Mouse (Mus musculus) retina, postnatal 7 days (tissue): ENCODE measurements around the gene Hp.

Experiments used
- DNase-seq: peaks from one replicate; pipeline ENCODE4 v3.0.0-alpha.2; 2012; ENCODE audit warnings: low read depth, low spot score

Hp gene

DNA sequence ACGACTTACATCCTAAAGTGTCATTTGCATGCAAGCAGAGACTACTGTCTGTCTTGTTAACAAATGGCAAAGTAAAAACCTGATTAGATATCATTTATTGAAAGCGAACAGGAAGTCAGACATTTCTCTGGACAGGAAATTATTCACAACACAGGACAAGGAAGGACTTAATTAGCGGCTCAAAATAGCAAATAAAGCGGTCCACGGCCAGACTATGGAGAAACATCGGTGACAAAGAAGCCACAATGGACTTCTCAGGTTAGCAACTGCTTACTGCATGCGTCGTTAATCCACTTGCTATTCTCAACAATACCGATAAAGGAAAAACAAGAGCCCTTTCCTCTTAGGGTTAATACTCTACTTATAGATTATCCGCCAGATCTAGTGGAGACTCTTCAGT lies 14.2 kb downstream of the Hp start:
- no peak for DNase-seq

DNA sequence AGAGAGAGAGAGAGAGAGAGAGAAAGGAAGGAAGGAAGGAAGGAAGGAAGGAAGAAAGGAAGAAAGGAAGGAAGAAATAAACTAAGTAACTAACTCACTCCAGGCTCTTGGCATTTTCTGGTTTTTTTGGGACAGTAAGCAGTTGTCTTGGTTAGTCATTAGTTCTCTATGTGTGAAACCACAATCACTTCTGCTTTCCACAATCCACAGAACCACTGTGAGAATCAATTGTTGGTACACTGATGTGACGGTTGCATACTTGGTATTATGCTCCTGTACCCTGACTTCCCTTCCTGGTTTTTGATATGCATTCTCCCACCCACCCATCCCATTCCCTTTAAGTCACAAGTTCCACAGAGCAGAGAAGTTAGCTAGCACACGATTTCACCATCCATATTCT lies 15.1 kb downstream of the Hp start:
- DNase-seq = no peak

DNA sequence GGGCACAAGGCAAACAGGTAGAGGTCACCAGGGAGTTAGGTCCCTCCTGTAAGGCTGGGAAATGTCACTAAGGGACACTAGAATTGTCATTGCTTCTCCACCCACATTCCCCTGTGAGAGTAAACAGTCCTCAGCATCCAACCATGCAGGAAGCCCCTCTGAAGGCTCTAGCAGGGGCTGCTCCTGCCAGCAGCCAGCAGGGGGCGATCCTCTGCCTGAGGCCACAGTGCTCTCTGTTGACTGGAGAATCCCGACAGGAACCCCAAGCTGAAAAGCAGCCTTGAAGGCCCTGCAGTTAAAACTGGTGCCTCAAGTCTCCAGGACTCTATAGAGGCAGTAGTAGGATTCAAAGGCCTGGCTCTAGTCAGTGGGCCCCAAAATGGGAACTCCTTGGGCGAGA lies 27.3 kb downstream of the Hp start:
- no peak for DNase-seq

DNA sequence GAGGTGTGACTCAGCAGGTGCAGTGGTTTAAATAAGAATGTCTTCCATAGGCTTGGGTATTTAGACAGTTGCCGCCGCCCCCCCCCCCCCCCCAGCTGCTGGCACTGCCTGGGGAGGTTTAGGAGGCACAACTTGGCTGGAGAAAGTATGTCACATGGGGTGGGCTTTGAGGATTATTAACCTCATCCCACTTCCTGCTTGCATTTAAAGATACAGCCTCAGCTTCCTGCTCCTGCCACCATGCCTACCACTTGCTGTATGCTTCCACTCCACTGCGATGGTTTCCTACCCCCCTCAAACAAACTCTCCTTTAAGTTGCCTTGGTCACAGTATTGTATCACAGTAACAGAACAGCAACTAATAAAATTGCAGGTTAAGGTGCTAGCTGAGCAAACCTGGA lies 34.9 kb downstream of the Hp start:
- DNase-seq = no peak

DNA sequence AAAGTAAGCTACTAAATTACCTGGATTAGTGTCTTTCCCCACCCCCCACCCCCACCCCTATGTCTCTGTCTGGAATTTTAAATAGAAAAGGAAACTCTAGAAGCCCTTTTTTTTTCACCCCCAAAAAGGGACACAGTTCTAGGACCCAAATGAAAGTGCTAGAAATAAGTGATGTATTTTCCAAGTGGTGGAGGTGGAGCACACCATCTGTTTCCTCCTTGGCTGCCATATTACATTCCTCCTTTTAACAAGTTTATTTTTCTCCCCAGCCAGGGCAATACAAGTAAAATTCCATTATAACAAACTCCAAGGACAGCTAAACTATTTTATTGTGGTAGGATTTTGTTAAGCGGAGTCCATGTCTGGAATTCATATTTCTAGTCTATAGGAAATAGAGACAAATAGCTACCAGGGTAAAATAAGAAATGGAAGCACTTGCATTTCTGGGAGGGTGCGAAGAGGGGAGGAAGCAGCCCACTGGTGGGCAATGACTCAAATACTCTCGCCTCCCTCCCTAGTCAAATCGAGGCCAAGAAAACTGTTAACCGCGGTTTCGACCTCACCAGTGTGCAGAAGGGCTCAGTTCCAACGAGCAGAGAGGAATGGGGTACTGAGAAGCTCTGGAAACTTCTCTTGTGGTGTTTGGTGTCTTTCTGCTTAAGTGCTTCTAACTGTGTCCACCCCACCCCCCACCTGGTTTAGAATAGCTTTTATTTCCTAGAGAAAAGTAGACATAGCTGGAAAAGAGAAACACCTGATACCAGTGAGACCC lies 36.0 kb downstream of the Hp start:
- DNase-seq = no peak

DNA sequence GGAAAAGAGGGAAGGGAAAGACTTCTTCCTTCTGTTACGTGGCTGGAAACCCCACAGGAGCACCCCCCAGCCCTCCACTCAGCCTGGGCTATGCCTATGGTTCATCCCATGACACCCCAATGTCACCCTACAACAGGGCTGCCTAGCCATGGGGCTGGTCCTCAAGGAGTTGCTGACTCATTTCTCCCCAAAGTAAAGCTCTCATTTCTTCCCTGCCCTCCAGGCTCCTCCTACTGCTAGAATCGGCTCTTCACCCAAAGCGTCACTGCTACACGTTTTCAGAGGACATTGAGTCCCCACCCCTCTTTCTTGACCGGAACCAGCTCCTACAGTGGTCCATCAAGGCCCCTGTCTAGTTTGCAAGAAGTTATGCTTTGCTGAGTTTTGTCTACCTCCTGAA lies 36.8 kb downstream of the Hp start:
- DNase-seq = no peak

DNA sequence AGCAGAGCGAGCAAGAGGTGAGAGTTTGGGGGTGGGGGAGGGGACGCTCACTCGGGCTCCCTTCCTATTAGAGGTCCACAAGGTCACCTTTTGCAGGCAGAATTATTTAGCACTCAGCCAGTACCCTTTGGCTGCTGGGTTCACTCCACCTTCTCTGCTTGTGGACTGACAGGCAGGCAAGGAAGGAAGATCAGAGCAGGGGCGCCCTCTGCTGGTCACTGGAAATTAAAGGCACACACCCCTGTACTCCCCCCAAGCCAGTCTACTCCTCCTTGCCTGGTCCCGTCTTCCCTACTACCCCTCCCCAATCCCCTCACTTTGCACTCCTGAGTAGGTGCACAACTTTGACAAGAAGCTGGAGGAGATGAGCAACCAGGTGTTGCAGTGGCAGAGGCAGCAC lies 42.3 kb downstream of the Hp start:
- peak; percentile 63 for DNase-seq

DNA sequence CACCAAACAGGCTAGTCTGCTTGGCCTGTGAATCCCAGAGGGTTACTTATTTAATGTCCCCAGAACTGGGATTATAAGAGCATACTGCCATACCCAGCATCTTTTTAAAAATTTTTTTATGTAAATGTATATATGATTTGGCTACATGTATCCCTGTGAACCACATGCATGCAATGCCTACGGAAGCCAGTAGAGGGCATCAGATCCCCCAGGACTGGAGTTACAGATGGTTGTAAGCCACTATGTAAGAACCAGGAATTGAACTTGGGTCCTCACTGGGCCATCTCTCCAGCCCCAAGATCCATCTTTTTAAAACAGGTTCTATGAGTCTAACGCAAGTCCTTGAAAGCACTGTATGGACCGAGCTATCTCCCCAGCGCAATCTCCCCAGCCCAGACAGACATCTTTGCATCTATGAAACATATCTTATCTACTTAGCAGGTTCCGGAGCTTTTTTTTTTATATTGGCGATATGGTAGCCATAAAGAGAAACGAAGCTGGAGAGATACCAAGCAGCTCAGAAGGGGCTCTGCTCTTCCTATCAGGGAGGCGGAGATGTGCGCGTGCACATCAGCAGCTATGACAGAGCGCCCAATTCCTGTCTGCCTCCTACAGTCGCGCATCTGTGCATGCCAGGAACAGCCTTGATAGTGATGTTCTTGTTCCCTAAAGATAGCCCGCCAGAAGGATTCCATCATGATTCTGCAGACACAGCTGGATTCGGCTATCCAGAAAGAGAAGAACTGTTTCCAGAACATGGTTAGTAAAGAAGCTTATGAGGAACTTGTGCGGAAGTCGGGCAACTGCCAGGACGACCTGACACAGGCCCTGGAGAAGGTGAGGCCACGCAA lies 43.6 kb downstream of the Hp start:
- peak; percentile 19 for DNase-seq
